Mouse (Mus musculus) thymus, postnatal 14 days (tissue): ENCODE results near the gene Ikzf3.

Source experiments
- DNase-seq: peaks from one replicate; pipeline ENCODE4 v3.0.0; 2021

Gene Ikzf3

GRCm38 (mm10) chr11:98470795-98471194 is 75.0 kb downstream of the Ikzf3 start:
- DNase-seq: no peak

GRCm38 (mm10) chr11:98469761-98470714 is 75.8 kb downstream of the Ikzf3 start:
- peak; percentile 66 for DNase-seq

- peak; percentile 57 for DNase-seq
These were observed 81.3 kb downstream of the Ikzf3 start for GRCm38 (mm10) chr11:98464516-98464915.

- peak; percentile 72 for DNase-seq
These were observed 81.9 kb downstream of the Ikzf3 start for GRCm38 (mm10) chr11:98463911-98464310.

- DNase-seq: no peak
These were observed 83.6 kb downstream of the Ikzf3 start for GRCm38 (mm10) chr11:98462255-98462654.

- DNase-seq: no peak
These were observed 84.6 kb downstream of the Ikzf3 start for GRCm38 (mm10) chr11:98461109-98461720.

- DNase-seq: no peak
These were observed 86.0 kb downstream of the Ikzf3 start for GRCm38 (mm10) chr11:98459860-98460259.

GRCm38 (mm10) chr11:98459071-98459741 is 86.6 kb downstream of the Ikzf3 start:
- DNase-seq: peak; percentile 89

GRCm38 (mm10) chr11:98458121-98458990 is 87.5 kb downstream of the Ikzf3 start:
- DNase-seq: no peak

GRCm38 (mm10) chr11:98457367-98458120 is 88.3 kb downstream of the Ikzf3 start:
- DNase-seq: peak; percentile 99

GRCm38 (mm10) chr11:98456945-98457344 is 88.9 kb downstream of the Ikzf3 start:
- DNase-seq: no peak

GRCm38 (mm10) chr11:98456545-98456944 is 89.3 kb downstream of the Ikzf3 start:
- no peak for DNase-seq

- peak; percentile 59 for DNase-seq
These were observed 90.3 kb downstream of the Ikzf3 start for GRCm38 (mm10) chr11:98455484-98455883.

GRCm38 (mm10) chr11:98449921-98450771 is 95.7 kb downstream of the Ikzf3 start:
- no peak for DNase-seq

- no peak for DNase-seq
These were observed 96.4 kb downstream of the Ikzf3 start for GRCm38 (mm10) chr11:98449419-98449818.

- DNase-seq: no peak
These were observed 97.5 kb downstream of the Ikzf3 start for GRCm38 (mm10) chr11:98448191-98448790.

GRCm38 (mm10) chr11:98447475-98447834 is 98.4 kb downstream of the Ikzf3 start:
- no peak for DNase-seq

- DNase-seq: peak; percentile 27
These were observed 99.0 kb downstream of the Ikzf3 start for GRCm38 (mm10) chr11:98446562-98447474.

GRCm38 (mm10) chr11:98446213-98446561 is 99.6 kb downstream of the Ikzf3 start, which contains the start of gene Grb7:
Gene Grb7 (plus strand): TSS chr11:98446394.
- peak; percentile 25 for DNase-seq
